13 mouse cellular contexts compared by ENCODE assay signal in genomic region chr16:25445580-25445979, GRCm38 (mm10).
DNase-seq lines count a peak whose midpoint lies in the region; ATAC-seq lines count a peak whose summit lies in the region.
"Had no signal": no experiment of that assay in that cellular context is flagged by ENCODE, and none has a peak within 500 bp of the region (broad histone marks: within the 10 kb centered on the region; RNA-seq: fewer than 3 reads in every experiment).

No protein-coding gene starts in this region.

- no peak for DNase-seq in limb, embryonic 11.5 days (ENCODE audit: low spot score)
- DNase-seq in limb, embryonic 10.5 days (ENCODE audit: low spot score) = no peak
- DNase-seq in gastrocnemius, adult 8-10 months (ENCODE audit: low spot score in 2 of 2) = peak; percentile 60 to 73
- no peak for DNase-seq in thymus, postnatal 36 days
- no peak for DNase-seq in frontal cortex, postnatal 25 days (ENCODE audit: low spot score in 2 of 2)
- DNase-seq: liver, embryonic 13.5 days; thymus, adult 18-20 months had no signal

- no peak overlapping the region for H3K4me2 ChIP-seq in limb, embryonic 11.5 days (ENCODE audit: low read depth, severe bottlenecking)
- H3K4me2 ChIP-seq in heart, embryonic 15.5 days = no peak overlapping the region
- no peak overlapping the region for H3K4me2 ChIP-seq in limb, embryonic 13.5 days (replicated peaks)
- H3K4me2 ChIP-seq: forebrain, embryonic 13.5 days; hindbrain, embryonic 14.5 days; liver, embryonic 13.5 days; midbrain, embryonic 12.5 days had no signal

- no peak overlapping the region for H3K9ac ChIP-seq in limb, embryonic 11.5 days (ENCODE audit: low read length)
- H3K9ac ChIP-seq in heart, embryonic 15.5 days = no peak overlapping the region
- H3K9ac ChIP-seq in limb, embryonic 13.5 days = no peak overlapping the region
- H3K9ac ChIP-seq: forebrain, embryonic 13.5 days; hindbrain, embryonic 14.5 days; liver, embryonic 13.5 days; midbrain, embryonic 12.5 days had no signal

- no peaks in the 10 kb centered on the region for H3K4me1 ChIP-seq in limb, embryonic 11.5 days (ENCODE audit: control insufficient read depth, insufficient read depth, low read length)
- peaks cover 8% of the 10 kb centered on the region; the same call in 1 of the 2 replicates for H3K4me1 ChIP-seq in limb, embryonic 10.5 days
- peaks cover 6% of the 10 kb centered on the region; the same call in 1 of the 2 replicates for H3K4me1 ChIP-seq in heart, embryonic 15.5 days (replicated peaks)
- H3K4me1 ChIP-seq in limb, embryonic 13.5 days = peaks cover 4% of the 10 kb centered on the region; the same call in 1 of the 2 replicates
- H3K4me1 ChIP-seq: liver, embryonic 13.5 days had no signal

- no peak for ATAC-seq in limb, embryonic 11.5 days (ENCODE audit: insufficient number of reproducible peaks, low FRiP score, low TSS enrichment, low read depth)
- peak; percentile 62; the same call in 1 of the 2 replicates for ATAC-seq in heart, embryonic 15.5 days (replicated peaks; ENCODE audit: insufficient number of reproducible peaks, insufficient read depth, low FRiP score, low read depth)
- peak; percentile 71 for ATAC-seq in limb, embryonic 13.5 days (ENCODE audit: low FRiP score, low read depth)
- ATAC-seq: activated CD4-positive, CD25-positive, alpha-beta regulatory T cell, adult 4 months; forebrain, embryonic 13.5 days had no signal

- WGBS in limb, embryonic 11.5 days = 54% methylated on average over 7 of the region's 7 CpGs
- 75% methylated on average over 7 of the region's 7 CpGs for WGBS in limb, embryonic 10.5 days
- WGBS in heart, embryonic 15.5 days = 37% methylated on average over 7 of the region's 7 CpGs
- WGBS in limb, embryonic 13.5 days = 46% methylated on average over 7 of the region's 7 CpGs

- H3K27ac ChIP-seq in limb, embryonic 11.5 days (replicated peaks; ENCODE audit: low read depth, low read length) = 0 out of 2 replicates have a peak overlapping the region, but pooled peaks have one; percentile 26
- no peak overlapping the region for H3K27ac ChIP-seq in limb, embryonic 10.5 days
- peak overlapping the region; percentile 48 for H3K27ac ChIP-seq in heart, embryonic 15.5 days
- peak overlapping the region; percentile 53 for H3K27ac ChIP-seq in limb, embryonic 13.5 days
- H3K27ac ChIP-seq: forebrain, embryonic 13.5 days; hindbrain, embryonic 14.5 days; liver, embryonic 13.5 days; midbrain, embryonic 12.5 days had no signal

- H3K27me3 ChIP-seq in limb, embryonic 11.5 days (ENCODE audit: control insufficient read depth, insufficient read depth, low read length) = no peaks in the 10 kb centered on the region
- H3K27me3 ChIP-seq in limb, embryonic 10.5 days (ENCODE audit: low read depth, poor library complexity, severe bottlenecking) = no peaks in the 10 kb centered on the region
- H3K27me3 ChIP-seq in heart, embryonic 15.5 days = no peaks in the 10 kb centered on the region
- H3K27me3 ChIP-seq in limb, embryonic 13.5 days = no peaks in the 10 kb centered on the region
- H3K27me3 ChIP-seq: forebrain, embryonic 13.5 days; liver, embryonic 13.5 days; midbrain, embryonic 12.5 days had no signal

- H3K36me3 ChIP-seq in limb, embryonic 11.5 days (ENCODE audit: control insufficient read depth, insufficient read depth, low read length) = no peaks in the 10 kb centered on the region
- no peaks in the 10 kb centered on the region for H3K36me3 ChIP-seq in limb, embryonic 10.5 days
- no peaks in the 10 kb centered on the region for H3K36me3 ChIP-seq in heart, embryonic 15.5 days
- no peaks in the 10 kb centered on the region for H3K36me3 ChIP-seq in limb, embryonic 13.5 days
- H3K36me3 ChIP-seq: liver, embryonic 13.5 days; midbrain, embryonic 12.5 days had no signal

- no peaks in the 10 kb centered on the region for H3K9me3 ChIP-seq in limb, embryonic 11.5 days (ENCODE audit: control insufficient read depth, low read length)
- no peaks in the 10 kb centered on the region for H3K9me3 ChIP-seq in limb, embryonic 10.5 days (replicated peaks)
- H3K9me3 ChIP-seq in heart, embryonic 15.5 days (replicated peaks) = no peaks in the 10 kb centered on the region
- no peaks in the 10 kb centered on the region for H3K9me3 ChIP-seq in limb, embryonic 13.5 days
- H3K9me3 ChIP-seq: forebrain, embryonic 13.5 days; liver, embryonic 13.5 days; midbrain, embryonic 12.5 days had no signal

- no peak overlapping the region for H3K4me3 ChIP-seq in limb, embryonic 11.5 days (ENCODE audit: low read depth, low read length)
- H3K4me3 ChIP-seq in limb, embryonic 10.5 days = no peak overlapping the region
- no peak overlapping the region for H3K4me3 ChIP-seq in heart, embryonic 15.5 days
- H3K4me3 ChIP-seq in limb, embryonic 13.5 days = no peak overlapping the region
- H3K4me3 ChIP-seq: forebrain, embryonic 13.5 days; liver, embryonic 13.5 days; midbrain, embryonic 12.5 days had no signal

Comparison
In these comparisons a context has a peak if more than half of its experiments do, and no peak if none do; other contexts are left out.
1. DNase-seq: peak in gastrocnemius, adult 8-10 months (2 of 2); none in limb, embryonic 11.5 days (single experiment), limb, embryonic 10.5 days (single experiment), thymus, postnatal 36 days (0 of 2) and frontal cortex, postnatal 25 days (0 of 2).